Mouse (Mus musculus) thymus, postnatal 0 days (tissue): ENCODE measurements around the gene Slc26a1. TPM values are rescaled to one million over a fixed set of nuclear protein-coding genes. Genes with fewer than 3 reads are reported as not detected.
A peak's percentile ranks its signal among the peaks of the same experiment; 100 is the strongest.

Experiments
- DNase-seq: peaks from one replicate; pipeline ENCODE4 v3.0.0-alpha.2; 2015; ENCODE audit warnings: low spot score
- polyA plus RNA-seq: library from polyadenylated mRNA; unstranded; fragments of >200 nt; fragmentation: Nextera tagmentation; extraction: Ambion mirVana; gene quantifications from 2 replicates; pipeline ENCODE4 v1.2.1, GENCODE M21; 2015

Gene Slc26a1
- polyA plus RNA-seq: 0.14 and 0.20 TPM in 2 replicates

- DNase-seq: no peak
These were observed at the start of gene Slc26a1 for GRCm38 (mm10) chr5:108675251-108675816. TSS of gene Slc26a1 (minus strand) at chr5:108675569.

GRCm38 (mm10) chr5:108724006-108724405, 48.6 kb upstream of the Slc26a1 start:
- DNase-seq: no peak

DNA sequence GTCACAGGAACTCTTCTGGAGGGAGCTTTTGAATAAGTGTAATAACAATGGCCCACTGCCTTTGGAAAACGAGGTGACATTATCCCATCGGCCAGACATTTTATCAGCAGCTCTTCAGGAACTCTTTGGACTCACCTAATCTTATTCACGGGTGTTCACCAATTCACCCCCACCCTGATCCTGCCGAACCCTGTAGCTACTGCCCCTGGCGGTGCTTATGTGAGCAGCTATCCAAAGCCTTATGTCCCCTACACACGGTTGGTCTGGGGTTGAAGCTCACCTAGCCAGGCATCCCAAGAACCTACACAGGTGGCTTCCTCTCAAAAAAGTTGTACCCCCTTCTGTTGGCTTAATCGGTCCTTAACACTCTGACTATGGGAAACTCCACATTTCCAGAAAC, 44.4 kb upstream of the Slc26a1 start:
- no peak for DNase-seq

DNA sequence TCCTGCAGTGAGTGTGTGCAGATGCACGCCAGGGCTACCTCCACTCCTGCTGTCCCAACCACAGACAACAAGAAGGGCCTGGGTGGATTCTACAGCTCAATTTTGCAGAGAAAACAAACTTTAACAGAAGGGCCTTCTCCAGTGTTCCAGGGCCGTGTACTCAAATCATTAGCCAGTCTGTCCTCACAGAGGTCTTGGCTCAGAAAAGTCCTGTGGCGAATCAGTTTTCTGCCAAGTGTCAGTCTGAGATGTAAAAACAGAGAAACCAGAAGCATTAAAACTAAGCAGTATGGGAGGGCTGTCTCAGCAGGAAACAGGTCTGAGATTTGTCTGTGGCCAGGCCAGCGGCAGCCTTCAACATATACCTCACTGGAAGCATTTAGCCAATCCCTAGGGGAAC, 42.7 kb upstream of the Slc26a1 start:
- no peak for DNase-seq

DNA sequence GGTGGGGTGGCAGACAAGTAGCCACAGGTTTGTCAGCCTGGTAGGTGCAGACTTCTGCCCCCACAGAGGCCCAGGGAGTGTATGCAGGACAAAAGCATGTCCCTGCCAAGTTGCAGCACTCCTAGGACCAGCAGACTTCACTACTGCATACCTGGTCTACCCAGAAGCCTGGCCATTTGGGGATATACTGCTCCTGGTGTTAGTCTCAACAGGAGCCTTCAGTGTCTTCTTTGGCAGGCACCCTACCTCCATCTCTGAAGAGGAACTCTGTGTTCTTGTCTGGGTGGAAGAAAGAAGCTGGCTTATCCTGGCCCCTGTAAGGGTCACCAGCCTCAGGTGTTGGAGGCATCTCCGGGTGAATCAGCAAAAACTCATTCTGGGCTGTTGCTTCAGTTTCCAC, 40.6 kb upstream of the Slc26a1 start:
- no peak for DNase-seq

- no peak for DNase-seq
These were observed 38.8 kb upstream of the Slc26a1 start for GRCm38 (mm10) chr5:108714149-108714548.

DNA sequence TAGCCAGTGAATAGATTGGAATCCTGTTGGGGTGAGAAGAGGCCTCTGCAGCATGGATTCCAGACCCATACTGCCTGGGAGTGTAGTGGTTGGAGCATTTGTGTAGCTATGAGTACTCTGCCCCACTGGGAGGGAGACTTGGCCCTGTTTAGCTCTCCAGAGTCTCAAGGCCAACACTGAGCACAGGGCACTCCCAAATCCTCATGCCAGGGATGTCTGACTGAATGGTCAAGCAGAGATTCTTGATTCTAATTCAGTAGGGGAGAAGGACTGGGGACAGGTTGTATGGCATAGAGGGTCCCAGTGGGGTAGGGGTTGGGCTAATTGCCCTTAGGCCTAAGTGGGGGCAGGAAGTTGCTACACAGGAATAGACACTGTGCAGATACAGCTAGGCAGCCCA, 38.3 kb upstream of the Slc26a1 start:
- DNase-seq: no peak

GRCm38 (mm10) chr5:108713096-108713495, 37.7 kb upstream of the Slc26a1 start:
- no peak for DNase-seq

DNA sequence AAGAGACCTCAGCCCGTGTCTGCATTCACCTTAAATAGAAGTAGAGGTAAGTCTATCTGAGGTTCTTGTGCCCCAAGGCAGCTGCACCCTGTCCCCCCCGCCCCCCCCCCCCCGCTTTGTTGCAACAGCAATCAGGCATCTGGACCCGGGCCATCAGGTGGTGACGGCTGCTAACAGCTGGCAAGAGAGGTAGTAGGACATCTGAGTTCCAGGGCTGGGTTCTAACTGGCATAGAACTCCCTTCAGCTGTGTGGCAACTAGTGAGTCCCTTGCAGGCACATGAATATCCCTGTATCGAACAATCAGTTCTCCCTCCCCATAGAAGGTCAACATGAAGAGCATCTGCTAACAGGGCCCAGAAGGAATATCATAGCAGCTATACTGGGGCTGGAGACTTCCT, 36.6 kb upstream of the Slc26a1 start:
- no peak for DNase-seq

- DNase-seq: no peak
These were observed 33.8 kb upstream of the Slc26a1 start for GRCm38 (mm10) chr5:108708981-108709731.

GRCm38 (mm10) chr5:108708419-108708818, 33.0 kb upstream of the Slc26a1 start:
- no peak for DNase-seq

GRCm38 (mm10) chr5:108707758-108708157, 32.4 kb upstream of the Slc26a1 start:
- DNase-seq: no peak

DNA sequence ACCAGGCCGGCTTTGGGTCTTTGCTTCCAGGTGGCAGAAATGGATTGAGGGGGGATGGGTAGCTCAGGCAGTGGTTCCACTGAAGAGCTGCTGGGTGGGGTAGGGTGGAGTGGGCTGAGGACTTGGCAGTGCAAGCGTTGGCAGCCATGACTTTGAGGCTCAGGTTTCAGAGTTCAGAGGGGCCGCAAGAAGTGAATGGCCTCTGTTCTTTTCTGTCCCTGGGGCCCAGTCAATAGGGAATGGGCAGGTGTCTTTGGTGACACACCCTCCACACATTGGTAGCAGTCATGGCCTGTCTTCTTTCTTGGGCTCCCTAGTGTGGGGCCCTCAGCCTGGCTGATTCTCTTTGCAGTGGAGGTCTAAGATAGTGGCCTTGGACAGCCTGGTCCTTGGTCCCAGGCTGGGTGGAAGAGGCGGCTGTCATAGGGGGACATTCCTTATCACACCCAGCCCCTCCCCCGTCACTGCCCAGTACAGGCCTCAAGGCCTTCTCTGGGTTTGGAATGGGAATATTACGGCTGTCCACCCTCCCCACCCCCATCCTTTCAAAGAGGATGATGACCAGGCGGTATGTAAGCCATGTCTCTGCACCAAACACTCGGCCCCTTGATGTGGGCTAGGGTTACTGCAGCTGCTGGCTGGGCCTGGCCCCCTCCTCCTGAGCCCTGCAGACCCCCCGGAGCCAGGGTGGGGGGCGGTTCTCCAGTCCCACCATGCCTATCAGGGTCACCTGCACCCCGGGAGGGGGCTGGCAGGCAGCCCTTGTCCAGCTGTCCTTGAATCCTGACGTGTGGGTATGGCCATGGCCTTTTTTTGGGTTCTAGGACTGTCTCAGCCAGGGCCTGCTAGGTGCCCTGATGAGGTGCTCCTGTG, 28.6 kb upstream of the Slc26a1 start:
- no peak for DNase-seq

DNA sequence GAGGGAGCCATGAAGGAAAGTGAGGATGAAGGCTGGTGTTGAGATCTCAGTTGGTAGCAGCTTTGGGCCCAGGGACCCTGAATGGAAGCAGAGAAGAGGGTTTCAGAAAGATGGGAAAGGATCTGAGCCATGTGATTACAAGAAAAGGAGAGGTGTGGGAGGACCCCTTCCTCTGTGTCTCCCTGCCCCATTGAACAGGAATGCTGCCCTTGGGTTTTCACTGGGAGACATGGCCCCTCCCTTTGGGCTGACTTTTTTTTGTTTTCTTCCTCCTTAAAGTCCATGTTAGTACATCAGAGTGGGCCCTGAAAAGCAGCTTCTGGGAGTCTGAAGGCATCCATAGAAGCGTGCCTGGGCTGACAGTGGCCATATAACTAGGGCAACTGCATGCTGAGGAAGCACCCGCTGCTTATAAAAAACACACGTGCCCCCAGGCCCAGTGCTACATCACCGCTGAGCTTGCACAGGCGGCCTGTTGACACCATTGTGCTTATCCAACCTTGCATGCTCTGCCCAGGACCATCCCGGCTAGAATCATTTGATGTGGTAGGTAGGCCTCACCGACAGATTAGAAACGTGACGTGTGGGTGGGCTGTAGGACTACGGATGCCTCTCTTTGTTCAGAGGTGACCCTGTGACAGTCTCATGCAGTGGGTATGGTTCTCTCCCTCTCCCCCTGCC, 26.1 kb upstream of the Slc26a1 start:
- DNase-seq: no peak

GRCm38 (mm10) chr5:108700346-108700745, 25.0 kb upstream of the Slc26a1 start:
- no peak for DNase-seq

GRCm38 (mm10) chr5:108697341-108697753, 22.0 kb upstream of the Slc26a1 start:
- no peak for DNase-seq

- DNase-seq: no peak
These were observed 21.2 kb upstream of the Slc26a1 start for GRCm38 (mm10) chr5:108696542-108696941.

- no peak for DNase-seq
These were observed 20.5 kb upstream of the Slc26a1 start for GRCm38 (mm10) chr5:108695861-108696260.

DNA sequence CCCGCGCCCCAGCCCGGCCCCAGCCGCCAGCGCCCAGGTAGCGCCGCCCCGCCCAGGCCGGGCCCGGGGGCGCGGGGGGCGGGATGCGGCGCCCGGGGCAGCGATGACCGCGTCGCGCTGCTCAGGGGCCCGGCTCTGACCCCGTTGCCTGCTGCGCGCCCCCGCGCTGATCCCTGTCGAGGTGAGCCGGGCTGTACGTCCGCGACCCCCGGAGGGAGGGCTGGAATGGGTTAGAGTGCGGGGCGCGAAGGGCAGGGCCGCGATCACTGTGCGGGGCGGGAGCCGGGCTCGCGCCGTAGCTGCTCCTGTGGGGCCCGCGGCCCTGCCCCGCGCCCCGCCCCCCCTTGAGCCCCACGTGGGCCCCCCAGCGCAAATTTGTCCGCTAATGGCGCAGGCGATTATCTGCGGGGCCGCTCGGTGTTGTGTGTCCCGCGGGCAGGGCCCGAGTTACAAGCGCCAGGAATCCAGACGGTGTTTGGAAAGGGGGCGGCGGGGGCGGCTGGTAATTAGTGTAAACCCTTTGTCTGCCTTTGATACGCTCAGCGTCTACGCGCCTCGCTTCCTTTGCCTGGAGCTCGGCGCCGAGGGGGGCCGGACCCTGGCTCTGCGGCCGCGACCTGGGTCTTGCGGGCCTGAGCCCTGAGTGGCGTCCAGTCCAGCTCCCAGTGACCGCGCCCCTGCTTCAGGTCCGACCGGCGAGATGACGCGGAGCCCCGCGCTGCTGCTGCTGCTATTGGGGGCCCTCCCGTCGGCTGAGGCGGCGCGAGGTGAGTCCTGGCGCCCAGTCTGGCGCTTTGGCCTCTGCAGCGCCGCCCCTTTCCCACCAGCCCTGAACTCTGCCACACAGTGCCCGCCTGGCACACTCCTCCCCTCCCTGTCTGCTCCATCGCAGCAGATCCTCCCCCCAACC, 19.2 kb upstream of the Slc26a1 start:
- peak; percentile 20 for DNase-seq

DNA sequence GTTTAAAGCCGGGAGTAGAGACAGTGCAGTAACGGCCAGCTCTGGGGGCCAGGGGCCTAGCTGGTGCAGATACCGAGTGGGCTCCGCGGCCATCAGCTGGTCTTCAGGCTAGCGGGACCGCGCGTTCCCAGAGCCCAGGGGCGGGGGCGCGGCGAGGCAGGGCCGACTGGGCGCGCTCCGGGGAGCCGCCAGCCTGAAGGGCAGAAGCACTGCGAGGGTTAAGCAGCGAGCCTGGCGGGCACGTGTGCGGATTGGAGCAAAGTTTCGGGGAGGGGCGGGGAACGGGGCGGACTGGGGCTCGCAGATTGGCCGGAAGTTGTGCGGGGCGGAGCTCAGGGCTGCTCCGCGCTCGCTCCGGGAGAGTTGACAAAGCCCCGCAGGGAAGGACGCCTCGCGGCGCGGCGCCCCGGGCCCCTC, 18.5 kb upstream of the Slc26a1 start:
- peak; percentile 94 for DNase-seq
